Mouse (Mus musculus) cerebellum, adult 9-10 months (tissue): Measurements from ENCODE around the gene Srd5a1.
A peak's percentile ranks its signal among the peaks of the same experiment; 100 is the strongest.
"Not testable (repeated sequence)": the region's sequence is repeated elsewhere in the genome, so short reads cannot be mapped to it uniquely, and the experiment has no call there.

Source experiments
- DNase-seq: peaks from one replicate; pipeline ENCODE4 v3.0.0; 2022

The Srd5a1 gene

GRCm38 (mm10) chr13:69623843-69624242 is 12.6 kb upstream of the Srd5a1 start:
- no peak for DNase-seq

- DNase-seq = no peak
Observed at GRCm38 (mm10) chr13:69616716-69617115, 5.5 kb upstream of the Srd5a1 start.

- peak; percentile 66 for DNase-seq
Observed at GRCm38 (mm10) chr13:69612175-69612544, 918 bp upstream of the Srd5a1 start.

- DNase-seq = peak; percentile 81
Observed at GRCm38 (mm10) chr13:69610751-69611397, 368 bp downstream of the Srd5a1 start.

GRCm38 (mm10) chr13:69608734-69609133 is 2.5 kb downstream of the Srd5a1 start:
- no peak for DNase-seq

GRCm38 (mm10) chr13:69604670-69605069 is 6.6 kb downstream of the Srd5a1 start:
- DNase-seq = no peak

- no peak for DNase-seq
Observed at GRCm38 (mm10) chr13:69601321-69601720, 9.9 kb downstream of the Srd5a1 start.

GRCm38 (mm10) chr13:69600863-69601262 is 10.4 kb downstream of the Srd5a1 start:
- DNase-seq = not testable (repeated sequence)

- DNase-seq = no peak
Observed at GRCm38 (mm10) chr13:69598867-69599266, 12.4 kb downstream of the Srd5a1 start.

- no peak for DNase-seq
Observed at GRCm38 (mm10) chr13:69596515-69596914, 14.7 kb downstream of the Srd5a1 start.

- no peak for DNase-seq
Observed at GRCm38 (mm10) chr13:69595911-69596310, 15.3 kb downstream of the Srd5a1 start.

- no peak for DNase-seq
Observed at GRCm38 (mm10) chr13:69594577-69595256, 16.5 kb downstream of the Srd5a1 start.

- no peak for DNase-seq
Observed at GRCm38 (mm10) chr13:69593453-69593852, 17.8 kb downstream of the Srd5a1 start.

- no peak for DNase-seq
Observed at GRCm38 (mm10) chr13:69592226-69592625, 19.0 kb downstream of the Srd5a1 start.

GRCm38 (mm10) chr13:69591338-69591737 is 19.9 kb downstream of the Srd5a1 start:
- DNase-seq = no peak

- no peak for DNase-seq
Observed at GRCm38 (mm10) chr13:69588263-69588662, 23.0 kb downstream of the Srd5a1 start.

GRCm38 (mm10) chr13:69587849-69588248 is 23.4 kb downstream of the Srd5a1 start:
- no peak for DNase-seq

GRCm38 (mm10) chr13:69586337-69586736 is 24.9 kb downstream of the Srd5a1 start:
- DNase-seq = no peak

GRCm38 (mm10) chr13:69585828-69586227 is 25.4 kb downstream of the Srd5a1 start:
- no peak for DNase-seq

GRCm38 (mm10) chr13:69583591-69583990 is 27.7 kb downstream of the Srd5a1 start:
- no peak for DNase-seq

GRCm38 (mm10) chr13:69582411-69582810 is 28.8 kb downstream of the Srd5a1 start:
- DNase-seq = no peak

GRCm38 (mm10) chr13:69577181-69577834 is 33.9 kb downstream of the Srd5a1 start:
- peak; percentile 19 for DNase-seq

GRCm38 (mm10) chr13:69576676-69577075 is 34.6 kb downstream of the Srd5a1 start:
- peak; percentile 49 for DNase-seq

- DNase-seq = no peak
Observed at GRCm38 (mm10) chr13:69572594-69572993, 38.6 kb downstream of the Srd5a1 start.
